In genomic region chr1:46851586-46851985, GRCm38 (mm10) we compare ENCODE assay signal across 8 mouse cellular contexts. TPM values are rescaled to one million over a fixed set of nuclear protein-coding genes. Genes with fewer than 3 reads are reported as not detected.
DNase-seq lines count a peak whose midpoint lies in the region; ATAC-seq and TF ChIP-seq lines count a peak whose summit lies in the region.

No protein-coding gene starts in this region.

- no peak for TF ChIP-seq CTCF in E14TG2a.4 (conservative IDR thresholded peaks at IDR 0.05; ENCODE audit: low read length)

- intact Hi-C loops in heart, postnatal 14 days (cut with DNase I): loop anchor here (5.0 kb wide), 3 partner anchors 56 to 121 kb away; no protein-coding TSS in a partner anchor

- no peak overlapping the region for H3K27ac ChIP-seq in heart, embryonic 13.5 days (replicated peaks)
- H3K27ac ChIP-seq in forebrain, embryonic 15.5 days (replicated peaks): no peak overlapping the region
- 0 out of 2 replicates have a peak overlapping the region, but pooled peaks have one; percentile 66 for H3K27ac ChIP-seq in macrophage

- no peaks in the 10 kb centered on the region for H3K27me3 ChIP-seq in heart, embryonic 13.5 days (replicated peaks)
- H3K27me3 ChIP-seq in E14TG2a.4 (ENCODE audit: insufficient read depth, low read length): no peaks in the 10 kb centered on the region
- H3K27me3 ChIP-seq in forebrain, embryonic 15.5 days: no peaks in the 10 kb centered on the region

- H3K9ac ChIP-seq in heart, embryonic 13.5 days: peak overlapping the region; percentile 8
- H3K9ac ChIP-seq in forebrain, embryonic 15.5 days (replicated peaks): no peak overlapping the region; the same call in 1 of the 2 replicates

- no peaks in the 10 kb centered on the region for H3K36me3 ChIP-seq in heart, embryonic 13.5 days
- H3K36me3 ChIP-seq in E14TG2a.4 (ENCODE audit: insufficient read depth, low read length) (no peaks in the 10 kb centered on the region), macrophage (ENCODE audit: inconsistent target) (no peaks in the 10 kb centered on the region)
- no peaks in the 10 kb centered on the region for H3K36me3 ChIP-seq in forebrain, embryonic 15.5 days

- peaks cover 27% of the 10 kb centered on the region for H3K4me1 ChIP-seq in heart, embryonic 13.5 days
- H3K4me1 ChIP-seq in E14TG2a.4 (replicated peaks; ENCODE audit: low read depth, low read length): peaks cover 37% of the 10 kb centered on the region
- peaks cover 34% of the 10 kb centered on the region for H3K4me1 ChIP-seq in forebrain, embryonic 15.5 days

- peaks cover 24% of the 10 kb centered on the region for H3K79me2 ChIP-seq in macrophage (ENCODE audit: inconsistent target)

- peak overlapping the region; percentile 80 for H3K4me2 ChIP-seq in heart, embryonic 13.5 days
- peak overlapping the region; percentile 60 for H3K4me2 ChIP-seq in forebrain, embryonic 15.5 days (replicated peaks)

- no peak for ATAC-seq in heart, embryonic 13.5 days (ENCODE audit: extremely low read depth, insufficient number of reproducible peaks, low FRiP score, low TSS enrichment)
- no peak for ATAC-seq in forebrain, embryonic 15.5 days (replicated peaks)
- no peak for ATAC-seq in granulocyte monocyte progenitor cell, adult 5-6 weeks (replicated peaks; ENCODE audit: poor library complexity, severe bottlenecking)

- no peak for DNase-seq in heart, postnatal 14 days
- DNase-seq in thymus, postnatal 4 days: no peak
- no peak for DNase-seq in frontal cortex, adult 2 months (ENCODE audit: extremely low spot score in 1 of 2, low spot score in 1 of 2)

- peak overlapping the region; percentile 97 for H3K4me3 ChIP-seq in heart, embryonic 13.5 days
- peak overlapping the region; percentile 91; the same call in 1 of the 2 replicates for H3K4me3 ChIP-seq in E14TG2a.4 (replicated peaks; ENCODE audit: low read length)
- peak overlapping the region; percentile 83; the same call in 1 of the 2 replicates for H3K4me3 ChIP-seq in forebrain, embryonic 15.5 days
- peak overlapping the region; percentile 47; the same call in 1 of the 2 replicates for H3K4me3 ChIP-seq in macrophage (ENCODE audit: inconsistent target)

- WGBS in heart, embryonic 13.5 days: 62% methylated on average over 4 of the region's 4 CpGs
- 54% methylated on average over 4 of the region's 4 CpGs for WGBS in forebrain, embryonic 15.5 days
- WGBS in macrophage (ENCODE audit: missing documents): 17% methylated on average over 4 of the region's 4 CpGs

- H3K9me3 ChIP-seq in heart, embryonic 13.5 days: no peaks in the 10 kb centered on the region
- peaks cover 18% of the 10 kb centered on the region for H3K9me3 ChIP-seq in E14TG2a.4 (ENCODE audit: low read length)
- H3K9me3 ChIP-seq in forebrain, embryonic 15.5 days: no peaks in the 10 kb centered on the region

RNA-seq across cellular contexts. Expression of gene Slc39a10, which starts 41.1 kb away (rescaled TPM):
- 24.6 and 25.8 TPM in 2 replicates for polyA plus RNA-seq in heart, embryonic 13.5 days (2015; fragmentation: Nextera tagmentation; extraction: Ambion mirVana)
- 10 to 100 TPM; 14.0 to 15.1 TPM for total RNA-seq in heart, postnatal 14 days (2021)
- 54.1 and 58.3 TPM in 2 replicates for polyA plus RNA-seq in forebrain, embryonic 15.5 days (2015; fragmentation: Nextera tagmentation; extraction: Ambion mirVana)
- 10 to 100 TPM in 10 of 26 experiments, 1 to 10 TPM in 16; 2.8 to 20.4 (median 8.8) TPM for total RNA-seq in macrophage (2018; cell fraction: chromatin; rRNA removed)
- total RNA-seq in macrophage (2018; cell fraction: cytosol; rRNA removed): 10 to 100 TPM; 11.8 to 29.9 (median 17.4) TPM
- total RNA-seq in macrophage (2018; cell fraction: nucleus; rRNA removed): 10 to 100 TPM in 23 of 26 experiments, 1 to 10 TPM in 3; 7.8 to 32.9 (median 16.2) TPM
- polyA plus RNA-seq in macrophage (2018): 20.8 to 30.0 TPM (median 20.8 TPM) in 3 replicates
- total RNA-seq in granulocyte monocyte progenitor cell, adult 5-6 weeks (2014; fragmentation: Nextera tagmentation): 12.3 and 12.5 TPM in 2 replicates
- 13.4 and 21.1 TPM in 2 replicates for total RNA-seq in granulocyte monocyte progenitor cell, adult 5-6 weeks (2017)
- polyA plus RNA-seq in frontal cortex, adult 2 months (2012; rRNA removed): 68.3 and 82.6 TPM in 2 replicates

Comparison
In these comparisons a context has a peak if more than half of its experiments do, and no peak if none do; other contexts are left out.
1. H3K4me3 ChIP-seq: peak in every context shown above with its lines; median percentile 97 in heart, embryonic 13.5 days; 91 in E14TG2a.4; 83 in forebrain, embryonic 15.5 days; 47 in macrophage.